Mouse (Mus musculus): Measurements from ENCODE around the gene Dph5.

DNA sequence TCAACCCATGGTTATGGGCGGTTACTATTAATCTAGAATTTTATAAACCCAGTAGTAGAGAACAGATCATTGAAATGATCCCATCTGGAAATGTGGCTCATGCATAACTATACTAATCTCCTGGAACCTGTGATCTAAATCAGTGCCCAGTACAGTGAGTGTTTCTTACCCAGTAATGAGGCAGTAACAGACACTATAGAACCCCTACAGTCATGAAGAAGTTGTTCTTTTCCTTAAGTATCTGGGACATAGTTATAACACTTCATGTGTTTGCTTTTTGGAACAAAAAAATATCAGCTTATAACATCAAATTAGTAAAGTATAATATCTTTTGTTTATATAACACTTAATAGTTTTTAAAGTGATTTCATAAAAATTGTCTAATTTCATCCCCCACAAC is 76.0 kb downstream of the Dph5 start:
- TF ChIP-seq CTCF (IDR thresholded peaks at IDR 0.05; ENCODE audit: low read depth) (no peak), EP300 (IDR thresholded peaks at IDR 0.05; ENCODE audit: low read depth) (no peak)

Data from liver, embryonic 14.5 days (tissue).